Mouse (Mus musculus): Measurements from ENCODE around the gene Rnf17. TPM values are rescaled to one million over a fixed set of nuclear protein-coding genes. Genes with fewer than 3 reads are reported as not detected.

The Rnf17 gene
- total RNA-seq, 4 experiments from 2014 or later, result 0.38 to 0.79 (median 0.48) TPM

DNA sequence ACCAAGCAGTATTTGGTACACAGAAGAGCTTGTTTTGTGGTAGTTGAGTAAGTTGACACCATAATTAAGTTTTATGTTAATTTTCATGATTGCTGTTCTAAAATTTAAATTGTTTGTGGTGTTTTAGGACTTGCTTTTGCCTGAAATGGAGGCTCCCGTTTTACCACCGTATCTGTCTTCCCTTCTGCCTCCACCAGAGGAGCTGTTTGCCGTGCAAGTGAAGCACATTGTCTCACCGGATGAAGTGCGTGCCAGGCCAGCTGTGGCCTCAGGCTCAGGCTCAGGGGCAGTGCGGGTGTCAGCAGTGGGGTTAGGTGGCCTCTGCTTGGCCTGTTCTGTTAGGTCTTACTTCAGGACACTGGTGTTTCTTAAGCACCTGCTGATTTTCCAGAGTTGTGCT lies 109.7 kb downstream of the Rnf17 start:
- no peak for DNase-seq (ENCODE audit: low spot score)

DNA sequence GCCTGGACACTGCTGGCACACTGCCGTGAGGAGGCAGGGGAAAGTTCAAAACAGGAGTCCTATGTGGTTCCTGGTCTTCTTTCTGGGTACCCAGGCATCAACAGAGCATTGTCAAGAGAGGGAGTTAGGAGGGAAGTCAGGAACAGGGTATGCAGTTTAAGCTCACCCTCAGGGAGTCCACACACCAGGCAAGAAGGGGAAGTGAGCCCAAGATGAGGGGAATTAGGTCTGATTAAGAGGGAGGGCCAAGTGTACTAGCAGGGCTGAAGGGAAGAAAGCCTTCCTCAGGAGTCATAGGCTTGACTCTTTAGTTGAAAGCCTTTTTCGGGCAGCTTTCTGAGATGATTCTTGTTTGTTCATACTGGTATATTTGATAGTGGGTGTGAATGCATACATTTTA lies 112.4 kb downstream of the Rnf17 start:
- DNase-seq (ENCODE audit: low spot score), result no peak

GRCm38 (mm10) chr14:56530788-56531187 lies 128.4 kb downstream of the Rnf17 start:
- no peak for DNase-seq (ENCODE audit: low spot score)

DNA sequence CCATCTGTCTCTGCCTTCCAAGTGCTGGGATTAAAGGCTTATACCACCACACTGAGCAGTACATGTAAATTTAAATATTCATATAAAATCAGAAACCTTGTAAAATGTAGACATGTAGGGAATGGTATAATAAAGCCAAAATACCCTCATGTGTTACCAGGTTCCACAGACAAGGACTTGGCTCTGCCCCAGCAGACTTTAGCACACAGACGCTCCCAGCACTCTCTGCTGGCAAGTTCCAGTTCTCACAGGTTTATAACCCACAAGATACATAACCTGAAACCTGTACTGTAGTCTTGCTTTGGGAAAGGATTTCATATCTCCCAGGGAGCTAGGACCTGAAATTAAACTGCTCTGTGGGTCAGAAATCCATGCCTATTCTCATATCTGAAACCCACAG lies 142.6 kb downstream of the Rnf17 start:
- DNase-seq (ENCODE audit: low spot score), result no peak

- no peak for DNase-seq (ENCODE audit: low spot score)
These were observed 143.1 kb downstream of the Rnf17 start for GRCm38 (mm10) chr14:56545491-56545890.

- DNase-seq (ENCODE audit: low spot score), result no peak
These were observed 148.6 kb downstream of the Rnf17 start for GRCm38 (mm10) chr14:56550960-56551359.

DNA sequence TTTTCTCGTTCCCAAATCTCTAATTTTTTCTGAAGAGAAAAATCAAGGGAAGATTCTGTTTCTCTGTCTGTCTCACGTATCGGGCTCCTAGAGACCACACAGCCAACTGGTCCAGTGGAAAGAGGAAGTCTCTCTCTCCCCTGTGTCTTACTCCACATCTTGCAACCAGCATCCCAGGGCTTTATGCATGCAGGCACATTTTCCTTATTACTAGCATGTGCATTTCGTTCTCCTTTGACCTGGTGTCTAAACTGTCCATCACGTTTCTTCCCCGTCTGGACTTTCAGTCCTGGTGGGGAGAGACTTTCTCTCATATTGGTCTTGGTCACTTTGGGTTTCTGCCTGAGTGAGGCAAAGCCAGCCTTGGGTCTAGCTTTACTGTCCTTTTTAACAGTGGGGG lies 150.5 kb downstream of the Rnf17 start:
- DNase-seq (ENCODE audit: low spot score), result no peak

DNA sequence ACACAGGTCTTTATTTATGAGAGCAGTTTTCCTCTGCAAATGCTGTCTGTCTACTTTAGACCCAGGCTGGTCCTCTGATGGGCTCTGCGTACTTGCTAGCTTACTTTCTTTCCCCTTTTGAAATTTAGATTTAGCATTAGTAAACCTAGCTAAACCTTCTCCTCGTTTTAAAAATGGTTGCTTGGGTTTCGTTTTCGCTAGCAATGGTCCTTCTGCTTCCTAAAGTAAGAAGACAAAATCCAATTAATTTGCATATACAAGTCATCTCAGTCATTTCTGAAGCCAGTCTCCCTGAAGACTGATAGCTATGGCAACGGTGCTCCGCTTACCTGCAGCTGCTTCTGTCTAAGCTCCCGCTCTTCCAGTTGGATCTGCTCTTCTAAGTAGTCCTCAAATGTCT lies 150.9 kb downstream of the Rnf17 start:
- DNase-seq (ENCODE audit: low spot score), result no peak

DNA sequence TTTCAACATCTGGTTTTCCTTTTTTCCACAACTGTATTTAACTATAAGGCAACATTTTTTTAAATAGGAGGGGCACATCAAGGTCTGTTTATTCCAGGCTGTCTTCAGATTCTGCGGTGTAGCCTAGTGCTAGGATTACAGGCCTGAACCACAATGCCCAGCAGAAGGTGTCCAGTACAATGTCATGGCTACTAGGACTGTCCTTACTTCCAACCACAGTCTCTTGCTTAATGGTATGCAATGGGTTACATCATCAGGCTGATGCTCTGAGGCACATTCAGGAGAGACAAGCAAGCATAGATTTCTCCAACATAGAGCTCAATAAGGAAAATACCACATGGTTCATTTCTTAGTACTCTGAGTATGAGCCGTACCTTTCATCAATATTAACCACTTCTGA lies 152.3 kb downstream of the Rnf17 start:
- DNase-seq (ENCODE audit: low spot score), result no peak

- DNase-seq (ENCODE audit: low spot score), result no peak
These were observed 156.8 kb downstream of the Rnf17 start for GRCm38 (mm10) chr14:56559134-56559533.

DNA sequence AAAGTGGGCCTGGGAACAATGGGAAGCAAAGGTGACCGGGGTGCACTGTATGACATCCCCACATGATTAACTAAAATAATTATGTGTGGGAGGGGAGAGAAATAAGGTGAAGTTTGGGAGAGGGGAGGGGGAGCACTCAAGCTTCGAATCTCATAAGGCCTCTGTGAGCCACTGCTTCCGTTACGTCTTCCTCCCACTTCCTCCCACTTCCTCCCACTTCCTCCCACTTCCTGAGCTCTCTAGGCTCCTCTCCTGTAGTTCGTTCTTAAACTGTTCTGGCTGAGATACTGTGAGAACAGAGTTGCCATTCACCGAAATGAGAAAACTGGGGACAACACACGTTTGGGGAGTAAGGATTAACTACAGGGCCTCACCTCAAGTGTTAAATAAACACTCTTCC lies 165.1 kb downstream of the Rnf17 start:
- no peak for DNase-seq (ENCODE audit: low spot score)

- DNase-seq (ENCODE audit: low spot score), result no peak
These were observed 166.7 kb downstream of the Rnf17 start for GRCm38 (mm10) chr14:56569041-56569440.

- DNase-seq (ENCODE audit: low spot score), result peak; percentile 95
These were observed 169.1 kb downstream of the Rnf17 start for GRCm38 (mm10) chr14:56571310-56572093.

DNA sequence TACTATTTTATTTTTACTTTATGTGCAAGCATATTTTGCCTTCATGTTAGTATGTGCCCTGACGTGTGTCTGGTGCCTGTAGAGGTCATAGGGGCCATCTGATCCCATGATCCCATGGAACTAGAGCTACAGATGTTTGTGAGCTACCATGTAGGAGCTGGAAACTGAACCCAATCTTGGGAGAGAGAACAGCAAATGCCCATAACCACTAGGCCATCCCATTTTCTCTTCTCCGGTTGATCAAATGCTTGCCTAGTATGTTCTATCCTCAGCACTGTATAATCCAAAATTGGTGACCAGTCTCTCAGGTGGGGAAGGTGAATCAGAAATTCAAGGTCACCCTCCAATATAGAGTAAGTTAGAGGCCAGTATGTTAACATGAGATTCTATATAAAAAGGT lies 170.2 kb downstream of the Rnf17 start:
- no peak for DNase-seq (ENCODE audit: low spot score)

Other genes starting within 250 kb of the Rnf17 start
- not detected for gene Gzmg, start 243.0 kb upstream of the Rnf17 start, total RNA-seq (2022)
- gene Gzmn, start 228.0 kb upstream of the Rnf17 start, total RNA-seq (2022), result not detected
- not detected for gene Gzmf, start 191.2 kb upstream of the Rnf17 start, total RNA-seq (2022)
- not detected for gene Gzmc, start 167.9 kb upstream of the Rnf17 start, total RNA-seq (2022)
- not detected for gene Gzmb, start 140.3 kb upstream of the Rnf17 start, total RNA-seq (2022)
- not detected for gene Atp12a, start 37.5 kb upstream of the Rnf17 start, total RNA-seq (2022)
- gene Cenpj, start 172.8 kb downstream of the Rnf17 start, total RNA-seq (2022), result 1 to 10 TPM; 1.8 to 3.1 (median 2.2) TPM
- 10 to 100 TPM; 34.2 to 37.0 (median 36.1) TPM for gene Parp4, start 173.0 kb downstream of the Rnf17 start, total RNA-seq (2022)

All from heart, adult 8-10 months (tissue).